Mouse (Mus musculus): ENCODE data around the gene Bdkrb1. TPM values are rescaled to one million over a fixed set of nuclear protein-coding genes. Genes with fewer than 3 reads are reported as not detected.
A peak's percentile ranks its signal among the peaks of the same experiment; 100 is the strongest.

Bdkrb1 gene
- total RNA-seq, 1 experiment, result not detected

DNA sequence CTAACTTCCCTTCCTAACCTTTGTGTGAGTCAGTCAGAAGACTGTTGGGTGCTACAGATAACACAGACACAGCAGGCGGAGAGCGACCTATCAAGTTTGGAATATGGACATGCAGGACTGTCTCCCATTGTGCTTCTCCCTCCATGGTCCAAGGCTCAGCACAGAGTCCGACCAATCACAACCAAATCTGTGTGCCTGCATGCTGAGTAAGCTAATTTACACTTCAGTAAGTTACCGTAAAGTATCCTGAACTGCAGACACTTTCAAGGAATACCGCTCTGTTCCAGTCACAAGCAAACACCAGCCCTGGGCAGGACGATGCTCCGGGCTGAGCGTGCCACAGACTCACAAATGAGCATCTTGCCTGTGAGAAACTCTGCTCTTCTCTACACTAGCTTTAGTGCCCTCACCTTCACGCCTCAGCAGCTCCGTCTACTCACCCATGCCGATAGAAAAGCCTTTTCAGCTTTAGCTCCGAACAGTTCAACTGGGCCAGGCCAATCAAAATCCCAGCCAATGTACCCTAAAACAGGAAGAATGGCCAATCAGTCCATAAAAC, 20.2 kb downstream of the Bdkrb1 start:
- Histone ChIP-seq H3K4me3 (ENCODE audit: insufficient read depth in 1 of 2, low read depth in 1 of 2, low read length in 2 of 2, poor library complexity in 1 of 2, severe bottlenecking in 1 of 2) (no peak overlapping the region), H3K27ac (ENCODE audit: insufficient read depth, low read depth, low read length, poor library complexity, severe bottlenecking) (no peak overlapping the region), H3K36me3 (ENCODE audit: control insufficient read depth, insufficient read depth, low read length, poor library complexity, severe bottlenecking) (peaks cover 63% of the 10 kb centered on the region), H3K4me1 (ENCODE audit: control insufficient read depth in 2 of 2, insufficient read depth in 2 of 2, low read length in 2 of 2, poor library complexity in 1 of 2) (no peaks in the 10 kb centered on the region), H3K9ac (ENCODE audit: insufficient read depth, low read depth, low read length, poor library complexity, severe bottlenecking) (no peak overlapping the region), H3K9me3 (ENCODE audit: control insufficient read depth, insufficient read depth, low read depth, low read length) (peaks cover 16% of the 10 kb centered on the region)
- in situ Hi-C loops (cut with MboI; ENCODE audit: low sequenced_read_pairs in 2 of 2, unreplicated experiment in 2 of 2), result no loop called here
- DNase-seq (ENCODE audit: low read depth, low spot score), result no peak
- no peak for TF ChIP-seq ZNF384 (IDR thresholded peaks at IDR 0.05; ENCODE audit: low read depth, low read length)
- peak; percentile 78 for TF ChIP-seq MAFK (IDR thresholded peaks at IDR 0.05; ENCODE audit: insufficient read depth, low read depth, low read length)

DNA sequence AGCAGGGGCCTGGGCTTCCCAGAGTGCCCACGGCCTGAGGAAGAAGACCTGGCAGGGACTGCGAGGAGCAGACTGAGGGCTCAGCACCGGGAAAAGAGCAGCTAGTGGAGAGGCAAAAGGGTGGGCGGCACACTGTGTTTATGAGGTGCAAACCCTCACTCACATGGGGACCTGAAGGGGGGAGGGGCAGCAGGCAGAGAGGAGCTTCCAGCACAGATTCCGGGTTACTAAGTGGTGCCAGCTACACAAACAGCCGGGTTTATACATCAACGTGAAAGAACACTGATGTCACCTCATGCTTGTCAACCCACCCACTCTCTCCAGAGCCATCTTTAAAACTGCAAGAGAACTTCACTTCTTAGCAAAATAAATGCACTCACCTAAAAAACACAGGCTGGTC, 22.9 kb downstream of the Bdkrb1 start:
- in situ Hi-C loops (cut with MboI; ENCODE audit: low sequenced_read_pairs in 2 of 2, unreplicated experiment in 2 of 2), result no loop called here
- Histone ChIP-seq H3K9ac (ENCODE audit: insufficient read depth, low read depth, low read length, poor library complexity, severe bottlenecking) (no peak overlapping the region), H3K36me3 (ENCODE audit: control insufficient read depth, insufficient read depth, low read length, poor library complexity, severe bottlenecking) (peaks cover 54% of the 10 kb centered on the region), H3K9me3 (ENCODE audit: control insufficient read depth, insufficient read depth, low read depth, low read length) (peaks cover 16% of the 10 kb centered on the region), H3K27ac (ENCODE audit: insufficient read depth, low read depth, low read length, poor library complexity, severe bottlenecking) (no peak overlapping the region), H3K4me3 (ENCODE audit: insufficient read depth in 1 of 2, low read depth in 1 of 2, low read length in 2 of 2, poor library complexity in 1 of 2, severe bottlenecking in 1 of 2) (no peak overlapping the region), H3K4me1 (ENCODE audit: control insufficient read depth in 2 of 2, insufficient read depth in 2 of 2, low read length in 2 of 2, poor library complexity in 1 of 2) (no peaks in the 10 kb centered on the region)
- DNase-seq (ENCODE audit: low read depth, low spot score), result no peak
- no peak for TF ChIP-seq HCFC1 (IDR thresholded peaks at IDR 0.05; ENCODE audit: borderline replicate concordance, insufficient read depth, low read length)
- TF ChIP-seq ZC3H11A (IDR thresholded peaks at IDR 0.05; ENCODE audit: borderline replicate concordance, low read depth, low read length), result no peak
- no peak for TF ChIP-seq ZNF384 (IDR thresholded peaks at IDR 0.05; ENCODE audit: low read depth, low read length)
- no peak for TF ChIP-seq MAFK (IDR thresholded peaks at IDR 0.05; ENCODE audit: insufficient read depth, low read depth, low read length)
- no peak for TF ChIP-seq CHD2 (IDR thresholded peaks at IDR 0.05; ENCODE audit: low read depth, low read length)

DNA sequence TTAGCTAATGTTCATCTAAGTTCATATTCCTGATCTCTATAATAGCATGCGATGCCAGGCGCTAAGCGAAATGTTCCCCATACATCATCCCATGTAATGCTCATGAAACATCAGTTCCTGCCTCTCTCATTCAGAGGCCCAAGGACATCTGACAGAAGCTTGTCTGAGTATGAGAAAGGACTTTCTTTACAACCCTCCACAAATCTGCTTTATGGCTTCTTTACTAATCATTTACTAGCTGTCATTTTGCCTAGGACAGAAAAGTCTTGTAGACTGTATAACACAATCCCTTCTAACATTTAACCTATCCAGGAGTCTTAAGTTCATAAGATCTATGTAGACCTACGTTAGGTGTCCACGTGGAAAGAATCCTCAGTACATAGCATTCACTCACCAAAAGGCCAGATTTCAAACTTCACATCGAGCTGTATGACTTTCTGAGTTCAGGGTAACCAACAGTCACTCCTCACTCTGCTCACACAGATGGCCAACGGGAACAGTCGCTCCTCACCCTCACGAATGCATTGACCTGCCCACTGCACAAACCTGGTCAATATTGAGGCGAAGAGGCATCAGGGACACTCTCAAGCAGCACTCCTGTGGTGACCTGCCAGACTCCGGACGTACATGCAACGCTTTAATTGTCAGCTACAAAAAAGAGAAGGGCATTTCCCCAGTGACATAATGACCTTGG, 31.6 kb downstream of the Bdkrb1 start:
- TF ChIP-seq ZNF384 (IDR thresholded peaks at IDR 0.05; ENCODE audit: low read depth, low read length) (no peak), CHD2 (IDR thresholded peaks at IDR 0.05; ENCODE audit: low read depth, low read length) (no peak), HCFC1 (IDR thresholded peaks at IDR 0.05; ENCODE audit: borderline replicate concordance, insufficient read depth, low read length) (no peak), ZC3H11A (IDR thresholded peaks at IDR 0.05; ENCODE audit: borderline replicate concordance, low read depth, low read length) (no peak), MAFK (IDR thresholded peaks at IDR 0.05; ENCODE audit: insufficient read depth, low read depth, low read length) (no peak)
- Histone ChIP-seq H3K9me3 (ENCODE audit: control insufficient read depth, insufficient read depth, low read depth, low read length) (peaks cover 6% of the 10 kb centered on the region; the same call in 1 of the 2 replicates), H3K36me3 (ENCODE audit: control insufficient read depth, insufficient read depth, low read length, poor library complexity, severe bottlenecking) (peaks cover 48% of the 10 kb centered on the region), H3K9ac (ENCODE audit: insufficient read depth, low read depth, low read length, poor library complexity, severe bottlenecking) (no peak overlapping the region), H3K4me1 (ENCODE audit: control insufficient read depth in 2 of 2, insufficient read depth in 2 of 2, low read length in 2 of 2, poor library complexity in 1 of 2) (no peaks in the 10 kb centered on the region), H3K4me3 (ENCODE audit: insufficient read depth in 1 of 2, low read depth in 1 of 2, low read length in 2 of 2, poor library complexity in 1 of 2, severe bottlenecking in 1 of 2) (no peak overlapping the region), H3K27ac (ENCODE audit: insufficient read depth, low read depth, low read length, poor library complexity, severe bottlenecking) (no peak overlapping the region)
- in situ Hi-C loops (cut with MboI; ENCODE audit: low sequenced_read_pairs in 2 of 2, unreplicated experiment in 2 of 2), result no loop called here
- DNase-seq (ENCODE audit: low read depth, low spot score), result no peak

DNA sequence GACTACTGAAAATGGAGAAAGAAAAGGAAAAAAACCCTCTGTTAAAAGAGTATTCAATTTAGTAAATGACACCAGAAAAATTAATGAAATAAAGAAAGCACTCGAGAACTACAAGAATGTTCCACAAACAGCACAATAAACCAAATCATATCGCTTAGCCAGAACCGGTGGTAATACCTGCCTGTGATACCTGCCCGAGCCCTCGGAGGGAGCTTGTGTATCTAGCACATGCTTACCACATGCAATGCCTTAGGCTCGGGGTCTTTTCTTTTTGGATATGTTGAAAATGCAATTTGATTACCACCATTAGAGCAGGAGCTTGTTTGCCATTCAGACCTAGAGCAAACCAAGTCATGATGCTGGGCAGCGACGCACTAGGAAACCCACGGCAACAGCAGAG, 33.7 kb downstream of the Bdkrb1 start:
- in situ Hi-C loops (cut with MboI; ENCODE audit: low sequenced_read_pairs in 2 of 2, unreplicated experiment in 2 of 2), result no loop called here
- Histone ChIP-seq H3K4me1 (ENCODE audit: control insufficient read depth in 2 of 2, insufficient read depth in 2 of 2, low read length in 2 of 2, poor library complexity in 1 of 2) (no peaks in the 10 kb centered on the region), H3K4me3 (ENCODE audit: insufficient read depth in 1 of 2, low read depth in 1 of 2, low read length in 2 of 2, poor library complexity in 1 of 2, severe bottlenecking in 1 of 2) (no peak overlapping the region), H3K27ac (ENCODE audit: insufficient read depth, low read depth, low read length, poor library complexity, severe bottlenecking) (no peak overlapping the region), H3K9ac (ENCODE audit: insufficient read depth, low read depth, low read length, poor library complexity, severe bottlenecking) (no peak overlapping the region), H3K36me3 (ENCODE audit: control insufficient read depth, insufficient read depth, low read length, poor library complexity, severe bottlenecking) (peaks cover 54% of the 10 kb centered on the region), H3K9me3 (ENCODE audit: control insufficient read depth, insufficient read depth, low read depth, low read length) (peaks cover 4% of the 10 kb centered on the region; the same call in 1 of the 2 replicates)
- no peak for DNase-seq (ENCODE audit: low read depth, low spot score)
- TF ChIP-seq ZNF384 (IDR thresholded peaks at IDR 0.05; ENCODE audit: low read depth, low read length), result no peak
- TF ChIP-seq CHD2 (IDR thresholded peaks at IDR 0.05; ENCODE audit: low read depth, low read length), result no peak
- no peak for TF ChIP-seq ZC3H11A (IDR thresholded peaks at IDR 0.05; ENCODE audit: borderline replicate concordance, low read depth, low read length)
- TF ChIP-seq MAFK (IDR thresholded peaks at IDR 0.05; ENCODE audit: insufficient read depth, low read depth, low read length), result no peak
- no peak for TF ChIP-seq HCFC1 (IDR thresholded peaks at IDR 0.05; ENCODE audit: borderline replicate concordance, insufficient read depth, low read length)
